Mouse (Mus musculus): Measurements from ENCODE around the gene Col27a1. TPM values are rescaled to one million over a fixed set of nuclear protein-coding genes. Genes with fewer than 3 reads are reported as not detected.
A peak's percentile ranks its signal among the peaks of the same experiment; 100 is the strongest.

Col27a1 gene
- polyA plus RNA-seq, 1 experiment from 2014 or later, result 18.6 TPM

- Histone ChIP-seq H3K4me2 (no peak overlapping the region), H3K4me3 (replicated peaks) (no peak overlapping the region), H3K9ac (no peak overlapping the region), H3K9me3 (no peaks in the 10 kb centered on the region), H3K27me3 (replicated peaks) (no peaks in the 10 kb centered on the region), H3K4me1 (0 out of 2 replicates have a peak, but pooled peaks cover 3% of the 10 kb centered on the region), H3K36me3 (no peaks in the 10 kb centered on the region), H3K27ac (no peak overlapping the region)
- 64% methylated on average over 2 of the region's 2 CpGs for WGBS
- no peak for ATAC-seq (ENCODE audit: insufficient read depth, low FRiP score, low read depth)
Observed at GRCm38 (mm10) chr4:63356981-63357570, 143.3 kb downstream of the Col27a1 start.

DNA sequence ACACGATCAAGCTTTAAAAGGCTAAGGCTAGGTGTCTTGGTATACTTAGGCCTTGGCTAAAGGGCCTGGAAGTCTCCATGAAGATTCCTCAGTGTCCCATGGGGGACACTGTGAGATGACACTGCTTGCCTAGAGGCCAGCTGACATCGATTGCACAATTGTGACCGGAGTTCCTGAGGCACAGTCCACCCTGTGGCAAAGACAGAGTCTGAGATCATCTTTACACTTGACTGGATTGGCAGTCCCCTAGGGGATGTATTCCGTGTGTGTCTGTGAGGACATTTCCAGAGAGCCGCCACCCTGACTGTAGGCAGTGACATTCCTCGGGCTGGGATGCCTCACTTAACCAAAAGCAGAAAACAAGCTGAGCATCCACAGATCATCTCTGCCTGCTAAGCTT lies 146.1 kb downstream of the Col27a1 start:
- no peak overlapping the region for H3K4me3 ChIP-seq (replicated peaks)
- WGBS, result 74% methylated on average over 6 of the region's 6 CpGs
- 0 out of 2 replicates have a peak, but pooled peaks cover 3% of the 10 kb centered on the region for H3K4me1 ChIP-seq
- no peak for ATAC-seq (ENCODE audit: insufficient read depth, low FRiP score, low read depth)
- no peak overlapping the region for H3K4me2 ChIP-seq
- H3K27ac ChIP-seq, result no peak overlapping the region
- no peaks in the 10 kb centered on the region for H3K27me3 ChIP-seq (replicated peaks)
- H3K36me3 ChIP-seq, result no peaks in the 10 kb centered on the region
- H3K9me3 ChIP-seq, result no peaks in the 10 kb centered on the region
- no peak overlapping the region for H3K9ac ChIP-seq

DNA sequence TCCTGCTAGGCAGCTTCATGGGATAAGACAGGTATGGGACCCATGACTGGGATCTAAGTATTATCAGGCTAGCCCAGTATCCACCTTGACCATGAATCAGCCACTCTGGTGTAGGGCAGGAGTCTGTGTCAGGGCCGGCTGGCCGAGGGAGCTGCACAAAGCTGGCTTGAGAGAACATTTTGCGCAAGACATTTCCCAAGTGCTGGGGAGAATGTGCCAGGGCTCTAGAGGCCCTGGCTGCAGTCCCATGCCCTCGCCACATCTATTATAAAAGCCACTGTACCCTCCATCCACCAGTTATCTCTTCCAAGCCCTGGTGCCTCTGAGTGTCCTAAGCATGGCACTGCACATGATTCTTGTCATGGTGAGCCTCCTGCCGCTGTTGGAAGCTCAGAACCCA lies 148.3 kb downstream of the Col27a1 start, which contains the start of gene Orm2:
TSS of gene Orm2 (plus strand) at position 300 of the 400 bp plus-strand sequence.
- H3K4me2 ChIP-seq, result no peak within 1 kb of the TSS
- H3K27ac ChIP-seq, result no peak within 1 kb of the TSS
- H3K9ac ChIP-seq, result no peak within 1 kb of the TSS

GRCm38 (mm10) chr4:63368577-63368976 lies 154.8 kb downstream of the Col27a1 start:
- H3K4me3 ChIP-seq (replicated peaks), result no peak overlapping the region
- H3K9me3 ChIP-seq, result no peaks in the 10 kb centered on the region
- H3K4me2 ChIP-seq, result no peak overlapping the region
- ATAC-seq (ENCODE audit: insufficient read depth, low FRiP score, low read depth), result no peak
- peaks cover 16% of the 10 kb centered on the region for H3K36me3 ChIP-seq
- no peak overlapping the region for H3K9ac ChIP-seq
- H3K4me1 ChIP-seq, result no peaks in the 10 kb centered on the region
- 15% methylated on average over 4 of the region's 4 CpGs for WGBS
- H3K27me3 ChIP-seq (replicated peaks), result no peaks in the 10 kb centered on the region
- H3K27ac ChIP-seq, result no peak overlapping the region

More for the DNA sequence above, 148.3 kb downstream of the Col27a1 start, which contains the start of gene Orm2:
- ATAC-seq (ENCODE audit: insufficient read depth, low FRiP score, low read depth), result no peak
- Histone ChIP-seq H3K9me3 (no peaks in the 10 kb centered on the region), H3K4me1 (no peaks in the 10 kb centered on the region), H3K27me3 (replicated peaks) (no peaks in the 10 kb centered on the region), H3K36me3 (no peaks in the 10 kb centered on the region), H3K4me3 (replicated peaks) (no peak within 1 kb of the TSS)
- 84% methylated on average over 5 of the region's 5 CpGs for WGBS

DNA sequence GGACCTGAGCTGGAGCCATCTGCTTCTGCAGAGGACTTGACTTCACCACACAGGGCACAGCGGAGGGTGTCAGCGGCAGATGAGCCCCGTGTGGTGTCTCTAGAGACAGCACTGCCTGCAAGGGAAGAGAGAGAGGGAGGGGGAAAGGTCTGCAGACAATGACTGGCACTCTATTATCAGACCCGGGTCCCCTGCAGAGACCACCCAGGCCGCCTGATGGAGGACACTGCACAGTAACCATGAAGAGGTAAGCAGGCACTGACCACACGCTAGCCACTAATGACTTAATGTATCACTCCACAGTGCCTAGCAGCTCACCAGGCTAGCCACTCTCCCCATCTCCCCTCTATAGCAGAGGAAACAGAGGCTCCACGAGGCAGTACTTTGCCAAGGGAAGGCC lies 157.1 kb downstream of the Col27a1 start:
- 66% methylated on average over 7 of the region's 7 CpGs for WGBS
- H3K9me3 ChIP-seq, result no peaks in the 10 kb centered on the region
- ATAC-seq (ENCODE audit: insufficient read depth, low FRiP score, low read depth), result no peak
- no peaks in the 10 kb centered on the region for H3K4me1 ChIP-seq
- H3K36me3 ChIP-seq, result peaks cover 18% of the 10 kb centered on the region
- no peak overlapping the region for H3K4me2 ChIP-seq
- no peaks in the 10 kb centered on the region for H3K27me3 ChIP-seq (replicated peaks)
- H3K27ac ChIP-seq, result no peak overlapping the region
- H3K9ac ChIP-seq, result no peak overlapping the region
- H3K4me3 ChIP-seq (replicated peaks), result no peak overlapping the region

DNA sequence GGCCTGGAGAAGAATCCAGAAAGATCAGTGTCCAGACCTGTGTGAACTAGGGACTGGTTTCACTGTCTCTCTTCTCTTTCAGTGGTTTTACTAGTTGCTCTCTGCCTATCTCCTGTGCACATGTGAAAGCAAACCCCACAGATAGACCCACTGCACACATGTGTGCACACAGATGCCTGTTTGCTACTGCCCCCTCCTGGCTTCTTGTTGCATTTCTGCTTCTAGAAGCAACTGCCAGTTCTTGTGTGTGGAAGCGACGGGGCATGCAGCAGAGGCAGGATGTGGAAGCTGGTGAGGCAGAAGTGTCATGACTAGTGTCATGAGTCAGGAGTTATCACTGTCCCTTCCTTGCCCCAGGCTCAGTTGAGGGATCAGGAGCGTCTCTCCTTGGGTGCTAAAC lies 158.1 kb downstream of the Col27a1 start:
- no peak overlapping the region for H3K27ac ChIP-seq
- H3K4me3 ChIP-seq (replicated peaks), result no peak overlapping the region
- H3K9ac ChIP-seq, result no peak overlapping the region
- 49% methylated on average over 3 of the region's 3 CpGs for WGBS
- H3K36me3 ChIP-seq, result peaks cover 18% of the 10 kb centered on the region
- no peaks in the 10 kb centered on the region for H3K4me1 ChIP-seq
- H3K27me3 ChIP-seq (replicated peaks), result no peaks in the 10 kb centered on the region
- H3K9me3 ChIP-seq, result no peaks in the 10 kb centered on the region
- H3K4me2 ChIP-seq, result no peak overlapping the region
- no peak for ATAC-seq (ENCODE audit: insufficient read depth, low FRiP score, low read depth)

DNA sequence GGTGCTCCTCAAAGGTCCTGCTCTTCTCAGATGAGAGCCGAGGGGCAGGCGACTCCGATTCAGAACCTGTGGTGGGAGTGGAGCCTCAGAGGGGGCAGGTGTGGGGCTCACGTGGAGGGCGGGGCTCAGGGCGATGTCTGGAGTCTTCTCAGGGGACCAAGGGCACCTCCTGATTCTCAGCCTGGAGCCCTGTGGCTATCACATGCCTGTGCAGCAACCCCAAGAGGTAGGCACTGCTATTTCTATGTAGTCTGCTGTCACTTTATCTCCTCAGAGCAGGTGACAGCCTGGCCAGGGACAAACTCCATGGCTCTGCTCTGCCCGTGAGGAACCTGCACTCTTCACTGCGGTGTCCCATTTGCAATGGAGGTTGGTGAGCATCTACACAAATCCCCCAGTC lies 159.6 kb downstream of the Col27a1 start:
- peak; percentile 57 for ATAC-seq (ENCODE audit: insufficient read depth, low FRiP score, low read depth)
- H3K36me3 ChIP-seq, result peaks cover 26% of the 10 kb centered on the region
- no peak overlapping the region for H3K9ac ChIP-seq
- 89% methylated on average over 8 of the region's 8 CpGs for WGBS
- no peak overlapping the region for H3K4me2 ChIP-seq
- H3K9me3 ChIP-seq, result no peaks in the 10 kb centered on the region
- H3K4me3 ChIP-seq (replicated peaks), result no peak overlapping the region
- H3K27ac ChIP-seq, result no peak overlapping the region
- no peaks in the 10 kb centered on the region for H3K27me3 ChIP-seq (replicated peaks)
- H3K4me1 ChIP-seq, result no peaks in the 10 kb centered on the region

DNA sequence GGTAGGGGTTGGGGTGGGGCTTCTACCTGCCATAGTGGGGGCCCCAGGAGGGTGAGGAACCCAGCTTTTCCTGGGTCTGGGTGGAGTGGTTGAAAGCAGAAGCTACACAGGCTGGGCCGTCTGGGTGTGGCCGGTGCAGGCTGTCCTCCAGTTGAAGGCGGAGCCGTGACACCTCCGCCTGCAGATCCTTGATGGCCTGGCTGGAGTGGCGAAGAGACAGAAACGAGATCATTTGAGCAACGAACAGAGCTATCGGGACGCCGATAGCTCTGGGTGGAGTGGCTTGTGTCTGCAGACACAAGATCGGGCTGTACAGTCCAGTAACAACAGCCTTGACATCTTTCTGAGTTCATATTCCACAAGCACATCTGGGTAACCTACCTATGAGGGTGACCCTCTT lies 160.5 kb downstream of the Col27a1 start:
- 74% methylated on average over 12 of the region's 12 CpGs for WGBS
- no peak overlapping the region for H3K4me3 ChIP-seq (replicated peaks)
- H3K27me3 ChIP-seq (replicated peaks), result no peaks in the 10 kb centered on the region
- no peak overlapping the region for H3K4me2 ChIP-seq
- peak; percentile 82; the same call in 1 of the 2 replicates for ATAC-seq (ENCODE audit: insufficient read depth, low FRiP score, low read depth)
- no peak overlapping the region for H3K9ac ChIP-seq
- H3K27ac ChIP-seq, result no peak overlapping the region
- peaks cover 21% of the 10 kb centered on the region; the same call in 1 of the 2 replicates for H3K36me3 ChIP-seq
- H3K4me1 ChIP-seq, result no peaks in the 10 kb centered on the region
- H3K9me3 ChIP-seq, result no peaks in the 10 kb centered on the region

DNA sequence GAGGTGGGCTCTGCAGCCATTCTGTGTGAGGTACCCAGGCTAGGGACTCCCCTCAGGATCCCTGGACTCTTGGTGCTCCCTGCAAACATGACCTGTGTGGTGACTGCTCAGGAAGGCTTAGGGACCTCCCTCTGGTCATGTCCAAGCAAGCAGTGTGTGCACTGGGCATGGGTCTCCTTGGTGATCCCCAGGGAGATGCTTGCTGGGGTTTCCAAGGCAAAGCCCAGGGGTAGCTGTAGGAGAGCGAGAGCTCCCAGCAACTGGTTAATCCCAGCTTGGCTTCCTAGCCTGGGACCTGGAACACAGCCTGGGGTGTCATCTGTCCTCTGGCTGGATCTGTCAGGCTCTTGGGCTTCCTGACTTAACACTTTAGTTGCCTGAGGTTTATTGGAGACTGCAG lies 161.6 kb downstream of the Col27a1 start:
- Histone ChIP-seq H3K27ac (no peak overlapping the region), H3K4me3 (replicated peaks) (no peak overlapping the region), H3K9ac (no peak overlapping the region), H3K27me3 (replicated peaks) (no peaks in the 10 kb centered on the region), H3K4me1 (no peaks in the 10 kb centered on the region), H3K4me2 (no peak overlapping the region), H3K9me3 (no peaks in the 10 kb centered on the region), H3K36me3 (peaks cover 21% of the 10 kb centered on the region; the same call in 1 of the 2 replicates)
- no peak for ATAC-seq (ENCODE audit: insufficient read depth, low FRiP score, low read depth)
- 58% methylated on average over 1 of the region's 1 CpGs for WGBS

- Histone ChIP-seq H3K36me3 (peaks cover 22% of the 10 kb centered on the region; the same call in 1 of the 2 replicates), H3K27me3 (replicated peaks) (no peaks in the 10 kb centered on the region), H3K9me3 (no peaks in the 10 kb centered on the region), H3K4me2 (no peak overlapping the region), H3K4me1 (no peaks in the 10 kb centered on the region), H3K4me3 (replicated peaks) (no peak overlapping the region), H3K27ac (no peak overlapping the region), H3K9ac (no peak overlapping the region)
- WGBS, result 67% methylated on average over 7 of the region's 7 CpGs
- no peak for ATAC-seq (ENCODE audit: insufficient read depth, low FRiP score, low read depth)
Observed at GRCm38 (mm10) chr4:63377483-63377882, 163.7 kb downstream of the Col27a1 start.

GRCm38 (mm10) chr4:63382676-63383369 lies 169.0 kb downstream of the Col27a1 start:
- 89% methylated on average over 4 of the region's 4 CpGs for WGBS
- no peak overlapping the region for H3K27ac ChIP-seq
- no peaks in the 10 kb centered on the region for H3K4me1 ChIP-seq
- ATAC-seq (ENCODE audit: insufficient read depth, low FRiP score, low read depth), result no peak
- H3K4me3 ChIP-seq (replicated peaks), result no peak overlapping the region
- H3K9me3 ChIP-seq, result no peaks in the 10 kb centered on the region
- H3K27me3 ChIP-seq (replicated peaks), result no peaks in the 10 kb centered on the region
- peaks cover 14% of the 10 kb centered on the region; the same call in 1 of the 2 replicates for H3K36me3 ChIP-seq
- no peak overlapping the region for H3K9ac ChIP-seq
- no peak overlapping the region for H3K4me2 ChIP-seq

DNA sequence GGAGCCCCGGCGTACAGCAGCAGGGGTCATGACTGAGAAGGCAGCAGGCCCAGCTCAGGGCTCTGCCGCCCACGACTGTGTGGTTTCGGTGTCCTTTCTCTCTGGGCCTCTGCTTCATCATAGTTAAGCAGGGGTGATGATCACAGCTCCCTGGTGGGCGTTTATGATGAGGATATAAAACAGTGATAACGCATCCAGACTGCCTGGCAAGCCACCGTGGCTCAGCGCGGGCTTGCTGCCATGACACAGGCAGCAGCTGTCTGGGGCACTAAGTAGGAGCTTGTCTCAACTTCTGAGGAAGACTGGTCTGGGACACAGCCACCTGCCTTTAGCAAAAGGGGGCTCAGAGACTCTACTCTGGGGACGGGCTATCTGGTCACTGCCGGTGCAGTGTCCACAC lies 169.7 kb downstream of the Col27a1 start:
- Histone ChIP-seq H3K4me1 (no peaks in the 10 kb centered on the region), H3K27me3 (replicated peaks) (no peaks in the 10 kb centered on the region), H3K4me2 (no peak overlapping the region), H3K9me3 (no peaks in the 10 kb centered on the region), H3K27ac (no peak overlapping the region), H3K4me3 (replicated peaks) (no peak overlapping the region), H3K9ac (no peak overlapping the region), H3K36me3 (0 out of 2 replicates have a peak, but pooled peaks cover 12% of the 10 kb centered on the region)
- WGBS, result 93% methylated on average over 12 of the region's 12 CpGs
- no peak for ATAC-seq (ENCODE audit: insufficient read depth, low FRiP score, low read depth)
